Comparison of ENCODE assay signal across 9 mouse cellular contexts in the genomic region with DNA sequence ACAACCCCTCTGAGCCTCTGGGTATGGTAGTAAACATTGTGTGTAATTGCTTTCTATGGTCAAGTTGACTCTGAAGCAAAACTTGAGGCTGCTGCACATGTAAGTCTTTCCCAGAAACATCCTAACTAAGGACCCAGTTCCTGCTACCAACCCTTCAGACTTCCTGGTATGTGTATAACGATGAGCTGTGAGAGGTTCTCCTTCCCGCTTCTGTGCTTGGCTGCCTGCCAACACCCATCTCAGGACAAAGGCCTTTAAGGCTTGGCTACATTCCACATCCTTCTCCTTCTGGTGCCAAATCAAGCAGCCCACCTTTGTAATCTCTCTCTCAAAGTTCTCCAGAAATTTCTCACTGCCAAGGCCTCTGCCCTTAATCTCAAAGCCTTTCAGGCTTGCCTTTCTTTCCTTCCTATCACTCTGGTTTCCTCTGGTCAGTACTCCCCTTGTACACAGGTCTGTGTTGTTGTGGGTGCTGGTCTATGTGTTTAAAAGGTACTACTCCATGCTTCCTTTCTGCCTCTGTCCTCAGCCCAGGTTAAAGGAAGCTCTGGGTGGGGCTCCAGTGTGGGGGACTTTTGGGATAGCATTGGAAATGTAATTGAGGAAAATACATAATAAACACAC.
DNase-seq lines count a peak whose midpoint lies in the region; ATAC-seq lines count a peak whose summit lies in the region.
"Had no signal": no experiment of that assay in that cellular context is flagged by ENCODE, and none has a peak within 500 bp of the region (broad histone marks: within the 10 kb centered on the region; RNA-seq: fewer than 3 reads in every experiment).

No protein-coding gene starts in this region.

- H3K27ac ChIP-seq in midbrain, embryonic 12.5 days (replicated peaks), result no peak overlapping the region
- no peak overlapping the region for H3K27ac ChIP-seq in midbrain, embryonic 10.5 days (replicated peaks)
- no peak overlapping the region for H3K27ac ChIP-seq in intestine, embryonic 14.5 days (ENCODE audit: low read depth)
- no peak overlapping the region for H3K27ac ChIP-seq in midbrain, embryonic 15.5 days
- H3K27ac ChIP-seq: liver, embryonic 14.5 days had no signal

- H3K4me3 ChIP-seq in midbrain, embryonic 12.5 days, result no peak overlapping the region
- no peak overlapping the region for H3K4me3 ChIP-seq in midbrain, embryonic 10.5 days
- no peak overlapping the region for H3K4me3 ChIP-seq in intestine, embryonic 14.5 days (ENCODE audit: low read depth, low read length)
- H3K4me3 ChIP-seq in midbrain, embryonic 15.5 days, result no peak overlapping the region

- no peaks in the 10 kb centered on the region for H3K27me3 ChIP-seq in midbrain, embryonic 12.5 days
- no peaks in the 10 kb centered on the region for H3K27me3 ChIP-seq in midbrain, embryonic 10.5 days (ENCODE audit: low read depth, poor library complexity, severe bottlenecking)
- no peaks in the 10 kb centered on the region for H3K27me3 ChIP-seq in intestine, embryonic 14.5 days (replicated peaks; ENCODE audit: control insufficient read depth, insufficient read depth, low read length)
- H3K27me3 ChIP-seq in midbrain, embryonic 15.5 days (replicated peaks), result no peaks in the 10 kb centered on the region

- H3K36me3 ChIP-seq in midbrain, embryonic 12.5 days, result no peaks in the 10 kb centered on the region
- H3K36me3 ChIP-seq in midbrain, embryonic 10.5 days, result no peaks in the 10 kb centered on the region
- no peaks in the 10 kb centered on the region for H3K36me3 ChIP-seq in intestine, embryonic 14.5 days (ENCODE audit: control insufficient read depth, insufficient read depth, low read length)
- H3K36me3 ChIP-seq in midbrain, embryonic 15.5 days (replicated peaks), result no peaks in the 10 kb centered on the region

- 57% methylated on average over 2 of the region's 2 CpGs for WGBS in midbrain, embryonic 12.5 days
- WGBS in midbrain, embryonic 10.5 days, result 81% methylated on average over 2 of the region's 2 CpGs
- WGBS in intestine, embryonic 14.5 days, result 15% methylated on average over 2 of the region's 2 CpGs
- WGBS in midbrain, embryonic 15.5 days, result 30% methylated on average over 2 of the region's 2 CpGs

- H3K9ac ChIP-seq in midbrain, embryonic 12.5 days (replicated peaks), result no peak overlapping the region
- H3K9ac ChIP-seq in intestine, embryonic 14.5 days (ENCODE audit: low read length), result no peak overlapping the region
- H3K9ac ChIP-seq in midbrain, embryonic 15.5 days, result no peak overlapping the region
- H3K9ac ChIP-seq: liver, embryonic 14.5 days had no signal

- H3K9me3 ChIP-seq in midbrain, embryonic 12.5 days, result no peaks in the 10 kb centered on the region
- no peaks in the 10 kb centered on the region for H3K9me3 ChIP-seq in midbrain, embryonic 10.5 days (replicated peaks)
- H3K9me3 ChIP-seq in intestine, embryonic 14.5 days (ENCODE audit: control insufficient read depth, low read length), result no peaks in the 10 kb centered on the region
- H3K9me3 ChIP-seq in midbrain, embryonic 15.5 days, result no peaks in the 10 kb centered on the region

- 0 out of 2 replicates have a peak, but pooled peaks cover 6% of the 10 kb centered on the region for H3K4me1 ChIP-seq in midbrain, embryonic 12.5 days
- H3K4me1 ChIP-seq in midbrain, embryonic 10.5 days, result no peaks in the 10 kb centered on the region
- peaks cover 5% of the 10 kb centered on the region for H3K4me1 ChIP-seq in intestine, embryonic 14.5 days (replicated peaks; ENCODE audit: control insufficient read depth, insufficient read depth, low read length)
- H3K4me1 ChIP-seq in midbrain, embryonic 15.5 days, result no peaks in the 10 kb centered on the region; the same call in 1 of the 2 replicates

- ATAC-seq in midbrain, embryonic 12.5 days (ENCODE audit: low FRiP score, low read depth), result peak; percentile 64; the same call in 1 of the 2 replicates
- ATAC-seq in common myeloid progenitor, adult 5-6 weeks (replicated peaks; ENCODE audit: low read depth, poor library complexity, severe bottlenecking), result peak; percentile 77
- 0 out of 2 replicates have a peak, but pooled peaks have one; percentile 43 for ATAC-seq in intestine, embryonic 14.5 days (replicated peaks; ENCODE audit: low FRiP score, low TSS enrichment, low read depth)
- ATAC-seq in midbrain, embryonic 15.5 days (replicated peaks), result peak; percentile 60; the same call in 1 of the 2 replicates

- H3K4me2 ChIP-seq in midbrain, embryonic 12.5 days (replicated peaks), result no peak overlapping the region
- H3K4me2 ChIP-seq in intestine, embryonic 14.5 days (ENCODE audit: low read length), result no peak overlapping the region
- H3K4me2 ChIP-seq in midbrain, embryonic 15.5 days, result no peak overlapping the region

- no peak for DNase-seq in midbrain, embryonic 10.5 days (ENCODE audit: low spot score)
- DNase-seq in intestine, embryonic 14.5 days (ENCODE audit: low spot score), result peak; percentile 61
- no peak for DNase-seq in urinary bladder, postnatal 4 days (ENCODE audit: low spot score in 2 of 2)
- no peak for DNase-seq in right cerebral cortex, postnatal 14 days
- DNase-seq in frontal cortex, postnatal 36 days (ENCODE audit: low spot score in 2 of 2), result no peak
